Mouse (Mus musculus) stomach, postnatal 0 days (tissue): ENCODE measurements around the gene C2cd2.

Experiments used
- CTCF ChIP-seq: IDR thresholded peaks from 2 replicates; pipeline ENCODE4 v1.5.1; 2016; ENCODE audit warnings: antibody characterized with exemption, low read depth, mild to moderate bottlenecking, moderate library complexity
- EP300 ChIP-seq: optimal IDR thresholded peaks from 2 replicates; pipeline ENCODE3; 2016; ENCODE audit warnings: antibody characterized with exemption

DNA sequence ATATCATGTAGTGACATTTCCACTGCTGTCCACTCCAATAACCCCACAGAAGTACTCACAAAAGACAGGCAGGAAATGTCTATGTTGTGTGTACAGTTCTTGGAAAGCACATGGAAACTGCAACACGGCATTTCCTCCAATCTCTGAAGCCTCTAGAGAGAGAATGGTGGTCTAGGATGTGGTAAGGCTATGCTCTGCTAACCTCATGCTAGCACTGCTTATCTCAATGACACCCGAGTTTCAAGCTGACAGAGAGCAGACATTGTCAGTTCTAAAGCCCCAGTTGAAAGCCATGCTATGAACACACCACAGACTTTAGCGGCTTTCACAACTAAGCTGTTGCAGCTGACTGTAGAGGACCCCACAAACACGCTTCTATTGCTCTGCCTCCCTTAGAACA, 13.6 kb downstream of the C2cd2 start:
- no peak for TF ChIP-seq CTCF
- no peak for TF ChIP-seq EP300
